Mouse (Mus musculus): ENCODE measurements around the gene Rnf41. TPM values are rescaled to one million over a fixed set of nuclear protein-coding genes. Genes with fewer than 3 reads are reported as not detected.

Gene Rnf41
- total and polyA plus RNA-seq, 2 experiments from 2014 or later = 24.0 to 27.1 TPM

DNA sequence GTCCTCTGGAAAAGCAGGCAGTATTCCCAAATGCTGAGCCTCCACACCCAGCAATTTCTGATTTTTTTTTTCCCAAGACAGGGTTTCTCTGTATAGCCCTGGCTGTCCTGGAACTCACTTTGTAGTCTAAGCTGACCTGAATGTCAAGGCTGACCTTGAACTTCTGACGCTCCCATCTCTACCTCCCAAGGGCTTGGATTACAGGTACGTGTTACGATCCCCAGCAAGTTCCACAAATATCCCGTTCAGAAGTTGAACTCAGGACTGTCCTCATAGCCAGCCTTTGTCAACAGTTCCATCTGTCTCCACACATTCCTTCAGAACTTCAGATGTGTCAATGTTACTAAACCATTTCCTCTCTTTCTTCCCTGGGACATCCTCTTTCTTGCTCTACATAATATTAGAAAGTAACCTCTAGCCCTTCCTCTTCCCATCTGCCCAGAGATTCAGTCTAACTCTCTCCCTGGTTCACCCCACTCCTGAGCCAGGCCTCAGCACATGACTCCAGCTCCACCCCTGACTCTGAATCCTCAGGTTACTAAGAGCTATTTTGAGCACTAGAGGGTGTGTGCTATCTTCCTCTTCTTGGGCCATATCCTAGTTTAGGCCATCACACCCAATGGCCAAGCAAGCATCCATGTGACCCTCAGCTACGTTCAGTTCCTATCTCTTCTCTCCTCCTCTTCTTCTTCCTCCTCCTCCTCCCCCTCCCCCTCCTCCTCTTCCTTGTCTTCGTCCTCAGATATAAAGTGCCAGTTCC is 38.3 kb upstream of the Rnf41 start:
- Histone ChIP-seq H3K4me1 (ENCODE audit: control insufficient read depth, insufficient read depth) (peaks cover 12% of the 10 kb centered on the region), H3K4me2 (ENCODE audit: low read depth, low read length) (no peak overlapping the region), H3K27ac (ENCODE audit: low read depth) (peak overlapping the region; percentile 81), H3K36me3 (replicated peaks; ENCODE audit: control insufficient read depth, insufficient read depth, low read length) (no peaks in the 10 kb centered on the region), H3K4me3 (ENCODE audit: low read depth, low read length) (no peak overlapping the region), H3K9me3 (replicated peaks; ENCODE audit: control insufficient read depth, low read length) (no peaks in the 10 kb centered on the region), H3K27me3 (ENCODE audit: control insufficient read depth, insufficient read depth, low read length) (no peaks in the 10 kb centered on the region), H3K9ac (replicated peaks; ENCODE audit: low read depth, low read length) (no peak overlapping the region)
- WGBS = 38% methylated on average over 6 of the region's 6 CpGs
- DNase-seq (ENCODE audit: low spot score) (peak; percentile 63), ATAC-seq (ENCODE audit: insufficient read depth, low read depth) (no peak)
- TF ChIP-seq EP300 (IDR thresholded peaks at IDR 0.05; ENCODE audit: low read depth) (peak; percentile 43; the same call in 1 of the 2 replicates), CTCF (IDR thresholded peaks at IDR 0.05; ENCODE audit: low read depth) (no peak)

DNA sequence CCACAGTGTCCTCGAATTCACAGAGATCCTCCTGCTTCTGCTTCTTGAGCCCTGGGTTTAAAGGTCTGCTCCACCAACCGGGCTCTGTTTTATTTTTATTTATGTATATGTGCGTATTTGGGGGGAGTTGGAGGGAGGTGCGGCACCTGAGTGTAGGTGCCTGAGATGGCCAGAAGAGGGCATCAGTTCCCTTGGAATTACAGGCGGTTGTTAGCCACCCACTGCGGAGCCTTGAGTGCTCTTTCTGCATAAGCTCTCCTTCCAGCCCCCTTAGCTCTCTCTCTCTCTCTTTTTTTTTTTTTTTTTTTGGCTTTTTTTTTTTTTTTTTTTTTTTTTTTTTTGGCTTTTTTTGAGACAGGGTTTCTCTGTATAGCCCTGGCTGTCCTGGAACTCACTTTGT is 37.1 kb upstream of the Rnf41 start:
- no peak for TF ChIP-seq EP300 (IDR thresholded peaks at IDR 0.05; ENCODE audit: low read depth)
- TF ChIP-seq CTCF (IDR thresholded peaks at IDR 0.05; ENCODE audit: low read depth) = 0 out of 2 replicates have a peak, but pooled peaks have one; percentile 11
- WGBS = 76% methylated on average over 6 of the region's 6 CpGs

DNA sequence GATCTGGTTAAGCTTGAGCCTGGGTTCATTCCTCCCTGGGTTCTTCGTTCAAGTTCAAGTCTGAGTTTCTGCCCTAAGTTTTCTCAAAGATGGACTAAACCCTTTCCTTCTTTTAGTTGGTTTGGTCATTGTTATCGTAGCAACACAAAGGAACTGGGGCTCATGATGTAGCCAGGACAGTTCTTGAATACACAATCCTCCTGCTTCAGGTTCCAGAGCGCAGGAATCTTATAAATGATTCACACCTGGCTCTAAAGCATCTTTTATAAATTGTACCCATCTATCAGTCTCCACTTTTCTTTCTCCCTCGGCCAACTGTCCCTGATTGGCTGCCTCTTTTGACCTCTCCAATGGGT is 35.4 kb upstream of the Rnf41 start:
- H3K4me3 ChIP-seq (ENCODE audit: low read depth, low read length) = peak overlapping the region; percentile 85
- no peaks in the 10 kb centered on the region for H3K9me3 ChIP-seq (replicated peaks; ENCODE audit: control insufficient read depth, low read length)
- peak overlapping the region; percentile 68 for H3K4me2 ChIP-seq (ENCODE audit: low read depth, low read length)
- peak overlapping the region; percentile 92; the same call in 1 of the 2 replicates for H3K9ac ChIP-seq (replicated peaks; ENCODE audit: low read depth, low read length)
- no peak for ATAC-seq (ENCODE audit: insufficient read depth, low read depth)
- H3K4me1 ChIP-seq (ENCODE audit: control insufficient read depth, insufficient read depth) = peaks cover 14% of the 10 kb centered on the region
- DNase-seq (ENCODE audit: low spot score) = no peak
- peak overlapping the region; percentile 84 for H3K27ac ChIP-seq (ENCODE audit: low read depth)
- WGBS = 46% methylated on average over 4 of the region's 4 CpGs
- H3K27me3 ChIP-seq (ENCODE audit: control insufficient read depth, insufficient read depth, low read length) = no peaks in the 10 kb centered on the region
- TF ChIP-seq CTCF (IDR thresholded peaks at IDR 0.05; ENCODE audit: low read depth) (no peak), EP300 (IDR thresholded peaks at IDR 0.05; ENCODE audit: low read depth) (no peak)
- peaks cover 28% of the 10 kb centered on the region for H3K36me3 ChIP-seq (replicated peaks; ENCODE audit: control insufficient read depth, insufficient read depth, low read length)

More for the DNA sequence above, 37.1 kb upstream of the Rnf41 start:
- DNase-seq (ENCODE audit: low spot score) = no peak
- ATAC-seq (ENCODE audit: insufficient read depth, low read depth) = no peak
- H3K4me3 ChIP-seq (ENCODE audit: low read depth, low read length) = no peak overlapping the region
- H3K27ac ChIP-seq (ENCODE audit: low read depth) = no peak overlapping the region
- peaks cover 16% of the 10 kb centered on the region for H3K4me1 ChIP-seq (ENCODE audit: control insufficient read depth, insufficient read depth)
- no peaks in the 10 kb centered on the region for H3K27me3 ChIP-seq (ENCODE audit: control insufficient read depth, insufficient read depth, low read length)
- no peak overlapping the region for H3K4me2 ChIP-seq (ENCODE audit: low read depth, low read length)
- H3K36me3 ChIP-seq (replicated peaks; ENCODE audit: control insufficient read depth, insufficient read depth, low read length) = peaks cover 11% of the 10 kb centered on the region
- no peaks in the 10 kb centered on the region for H3K9me3 ChIP-seq (replicated peaks; ENCODE audit: control insufficient read depth, low read length)
- no peak overlapping the region for H3K9ac ChIP-seq (replicated peaks; ENCODE audit: low read depth, low read length)

DNA sequence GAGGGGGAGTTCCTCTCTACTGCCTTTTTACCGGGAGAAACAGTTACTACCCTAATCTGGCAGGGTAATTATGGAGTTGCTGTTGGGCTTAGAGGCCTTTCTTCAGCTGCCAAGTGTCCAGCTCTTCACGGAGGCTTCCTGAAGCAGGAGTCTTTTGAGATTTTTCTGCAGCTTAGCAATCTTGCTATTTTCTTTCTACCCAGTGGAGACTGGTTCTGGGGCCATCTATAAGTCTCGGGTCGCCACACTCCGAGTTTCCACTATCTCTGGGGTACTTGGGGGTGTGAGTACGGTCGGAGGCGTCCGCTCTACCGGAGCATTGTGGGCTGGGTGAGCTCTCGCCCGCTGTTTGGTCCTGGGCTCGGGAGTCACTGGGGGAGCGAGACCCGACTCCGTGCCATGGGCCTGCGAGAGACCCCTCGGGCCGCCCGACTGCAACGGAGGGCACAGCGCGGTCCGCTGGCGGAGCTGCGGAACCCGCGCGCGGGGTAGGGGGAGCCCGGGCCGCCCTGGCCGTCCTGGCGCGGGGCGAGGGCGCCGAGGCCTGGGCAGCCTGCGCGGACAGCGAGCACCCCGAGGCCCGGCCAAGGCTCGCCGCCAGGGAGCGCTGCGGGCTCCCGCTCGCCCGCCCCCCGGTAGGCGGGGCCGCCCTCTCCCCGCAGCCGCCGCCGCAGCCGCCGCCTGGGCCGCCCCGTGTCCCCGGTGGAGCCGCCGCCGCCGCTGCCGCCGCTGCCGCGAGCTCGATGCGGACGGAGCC is 34.8 kb upstream of the Rnf41 start, which contains the start of gene Ankrd52:
Gene Ankrd52, plus strand, starts transcription at position 661 of the 757 bp plus-strand sequence.
- TF ChIP-seq CTCF (IDR thresholded peaks at IDR 0.05; ENCODE audit: low read depth) (peak; percentile 32), EP300 (IDR thresholded peaks at IDR 0.05; ENCODE audit: low read depth) (no peak)
- Histone ChIP-seq H3K9me3 (replicated peaks; ENCODE audit: control insufficient read depth, low read length) (no peaks in the 10 kb centered on the region), H3K4me1 (ENCODE audit: control insufficient read depth, insufficient read depth) (peaks cover 14% of the 10 kb centered on the region), H3K9ac (replicated peaks; ENCODE audit: low read depth, low read length) (peak within 1 kb of the TSS; percentile 92), H3K27ac (ENCODE audit: low read depth) (peak within 1 kb of the TSS; percentile 84), H3K27me3 (ENCODE audit: control insufficient read depth, insufficient read depth, low read length) (no peaks in the 10 kb centered on the region), H3K4me2 (ENCODE audit: low read depth, low read length) (peak within 1 kb of the TSS; percentile 68), H3K36me3 (replicated peaks; ENCODE audit: control insufficient read depth, insufficient read depth, low read length) (peaks cover 32% of the 10 kb centered on the region), H3K4me3 (ENCODE audit: low read depth, low read length) (peak within 1 kb of the TSS; percentile 85)
- peak; percentile 93 for ATAC-seq (ENCODE audit: insufficient read depth, low read depth)
- DNase-seq (ENCODE audit: low spot score) = peak; percentile 80
- under 1% methylated on average over 68 of the region's 73 CpGs for WGBS

DNA sequence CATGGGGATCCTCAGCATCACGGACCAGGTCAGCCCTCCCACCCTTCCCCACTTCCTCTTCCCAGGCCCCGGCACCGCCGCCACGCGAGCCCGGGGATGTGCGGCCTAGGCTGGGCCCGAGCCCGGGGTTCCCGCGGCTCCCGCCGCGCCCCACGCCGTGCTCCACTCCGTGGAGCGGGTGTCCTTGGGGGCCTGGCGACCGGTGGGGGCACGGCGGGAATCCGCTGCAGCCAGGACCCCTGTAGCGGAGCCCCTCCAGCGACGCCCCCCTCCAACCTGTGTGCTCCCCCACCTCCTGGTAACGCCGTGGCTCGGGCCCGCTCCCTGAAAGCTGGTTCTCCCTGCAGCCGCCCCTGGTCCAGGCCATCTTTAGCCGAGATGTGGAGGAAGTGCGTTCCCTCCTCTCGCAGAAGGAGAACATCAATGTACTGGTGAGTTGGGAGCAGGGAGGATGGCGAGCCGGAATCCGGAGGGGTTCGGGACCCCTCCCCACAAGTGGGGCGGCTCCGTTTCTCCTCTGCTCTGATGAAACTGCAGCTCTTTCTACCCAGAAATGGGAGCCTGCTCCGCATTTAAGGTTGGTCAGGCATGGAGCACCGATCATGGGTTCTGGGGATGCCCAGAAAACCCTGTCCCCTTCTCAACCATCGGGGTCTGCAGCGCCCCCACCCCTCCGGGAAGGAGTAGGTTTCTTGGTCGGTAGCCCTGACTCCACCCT is 34.1 kb upstream of the Rnf41 start:
- H3K27ac ChIP-seq (ENCODE audit: low read depth) = peak overlapping the region; percentile 84
- H3K9me3 ChIP-seq (replicated peaks; ENCODE audit: control insufficient read depth, low read length) = no peaks in the 10 kb centered on the region
- TF ChIP-seq EP300 (IDR thresholded peaks at IDR 0.05; ENCODE audit: low read depth) = no peak
- no peak for TF ChIP-seq CTCF (IDR thresholded peaks at IDR 0.05; ENCODE audit: low read depth)
- H3K4me3 ChIP-seq (ENCODE audit: low read depth, low read length) = peak overlapping the region; percentile 85
- peak; percentile 19 for DNase-seq (ENCODE audit: low spot score)
- peak; percentile 45 for ATAC-seq (ENCODE audit: insufficient read depth, low read depth)
- H3K9ac ChIP-seq (replicated peaks; ENCODE audit: low read depth, low read length) = peak overlapping the region; percentile 92
- peaks cover 14% of the 10 kb centered on the region for H3K4me1 ChIP-seq (ENCODE audit: control insufficient read depth, insufficient read depth)
- peaks cover 40% of the 10 kb centered on the region for H3K36me3 ChIP-seq (replicated peaks; ENCODE audit: control insufficient read depth, insufficient read depth, low read length)
- WGBS = under 1% methylated on average over 46 of the region's 47 CpGs
- peak overlapping the region; percentile 68 for H3K4me2 ChIP-seq (ENCODE audit: low read depth, low read length)
- no peaks in the 10 kb centered on the region for H3K27me3 ChIP-seq (ENCODE audit: control insufficient read depth, insufficient read depth, low read length)

Measured in heart, postnatal 0 days (tissue).